ENCODE assay signal across 20 mouse cellular contexts in genomic region chr7:99061056-99061680, GRCm38 (mm10).
A peak's percentile ranks its signal among the peaks of the same experiment; 100 is the strongest.
DNase-seq lines count a peak whose midpoint lies in the region; ATAC-seq lines count a peak whose summit lies in the region.
"Had no signal": no experiment of that assay in that cellular context is flagged by ENCODE, and none has a peak within 500 bp of the region (broad histone marks: within the 10 kb centered on the region; RNA-seq: fewer than 3 reads in every experiment).

No protein-coding gene starts in this region.

- no peaks in the 10 kb centered on the region for H3K36me3 ChIP-seq in midbrain, embryonic 10.5 days
- no peaks in the 10 kb centered on the region for H3K36me3 ChIP-seq in midbrain, embryonic 11.5 days (ENCODE audit: control insufficient read depth, insufficient read depth, low read length)
- no peaks in the 10 kb centered on the region for H3K36me3 ChIP-seq in intestine, embryonic 16.5 days (ENCODE audit: control insufficient read depth, insufficient read depth, low read length)
- H3K36me3 ChIP-seq: forebrain, embryonic 12.5 days; hindbrain, embryonic 13.5 days; midbrain, embryonic 12.5 days had no signal

- 0 out of 2 replicates have a peak overlapping the region, but pooled peaks have one; percentile 17 for H3K27ac ChIP-seq in midbrain, embryonic 10.5 days (replicated peaks)
- no peak overlapping the region for H3K27ac ChIP-seq in midbrain, embryonic 11.5 days (ENCODE audit: low read depth, low read length)
- H3K27ac ChIP-seq in intestine, embryonic 16.5 days (ENCODE audit: low read length), result no peak overlapping the region
- H3K27ac ChIP-seq: forebrain, embryonic 12.5 days; hindbrain, embryonic 13.5 days; liver, embryonic 12.5 days; midbrain, embryonic 12.5 days had no signal

- H3K27me3 ChIP-seq in midbrain, embryonic 10.5 days (ENCODE audit: low read depth, poor library complexity, severe bottlenecking), result no peaks in the 10 kb centered on the region
- no peaks in the 10 kb centered on the region for H3K27me3 ChIP-seq in midbrain, embryonic 11.5 days (ENCODE audit: control insufficient read depth, insufficient read depth, low read length)
- no peaks in the 10 kb centered on the region for H3K27me3 ChIP-seq in intestine, embryonic 16.5 days (replicated peaks; ENCODE audit: control insufficient read depth, insufficient read depth, low read length)
- H3K27me3 ChIP-seq: hindbrain, embryonic 13.5 days; liver, embryonic 12.5 days; midbrain, embryonic 12.5 days had no signal

- ATAC-seq in midbrain, embryonic 11.5 days (ENCODE audit: low FRiP score), result no peak
- no peak for ATAC-seq in intestine, embryonic 16.5 days
- ATAC-seq: activated CD4-positive, CD25-positive, alpha-beta regulatory T cell, adult 4 months; CD4-positive, CD25-positive, alpha-beta regulatory T cell, adult 4 months; inflammation-experienced regulatory T-cells, adult 6 months; liver, embryonic 12.5 days had no signal

- H3K4me2 ChIP-seq in midbrain, embryonic 11.5 days, result no peak overlapping the region
- H3K4me2 ChIP-seq in intestine, embryonic 16.5 days (ENCODE audit: low read depth, low read length), result no peak overlapping the region
- H3K4me2 ChIP-seq: forebrain, embryonic 12.5 days; hindbrain, embryonic 13.5 days; liver, embryonic 12.5 days; lung, embryonic 14.5 days; midbrain, embryonic 12.5 days had no signal

- H3K9me3 ChIP-seq in midbrain, embryonic 10.5 days (replicated peaks), result no peaks in the 10 kb centered on the region
- no peaks in the 10 kb centered on the region for H3K9me3 ChIP-seq in midbrain, embryonic 11.5 days (ENCODE audit: control insufficient read depth, low read length)
- no peaks in the 10 kb centered on the region for H3K9me3 ChIP-seq in intestine, embryonic 16.5 days (ENCODE audit: control insufficient read depth, low read length)
- H3K9me3 ChIP-seq: forebrain, embryonic 12.5 days; hindbrain, embryonic 13.5 days; liver, embryonic 12.5 days; midbrain, embryonic 12.5 days had no signal

- no peak overlapping the region for H3K4me3 ChIP-seq in midbrain, embryonic 10.5 days
- no peak overlapping the region for H3K4me3 ChIP-seq in midbrain, embryonic 11.5 days (ENCODE audit: low read depth, low read length)
- no peak overlapping the region for H3K4me3 ChIP-seq in intestine, embryonic 16.5 days (ENCODE audit: low read length)
- H3K4me3 ChIP-seq: forebrain, embryonic 12.5 days; hindbrain, embryonic 13.5 days; liver, embryonic 12.5 days; midbrain, embryonic 12.5 days had no signal

- H3K9ac ChIP-seq in midbrain, embryonic 11.5 days (ENCODE audit: low read length), result no peak overlapping the region
- no peak overlapping the region for H3K9ac ChIP-seq in intestine, embryonic 16.5 days (ENCODE audit: low read depth, low read length)
- H3K9ac ChIP-seq: forebrain, embryonic 12.5 days; hindbrain, embryonic 13.5 days; liver, embryonic 12.5 days; lung, embryonic 14.5 days; midbrain, embryonic 12.5 days had no signal

- 91% methylated on average over 7 of the region's 7 CpGs for WGBS in midbrain, embryonic 10.5 days
- WGBS in midbrain, embryonic 11.5 days, result 84% methylated on average over 7 of the region's 7 CpGs
- 77% methylated on average over 7 of the region's 7 CpGs for WGBS in intestine, embryonic 16.5 days

- no peak for DNase-seq in midbrain, embryonic 10.5 days (ENCODE audit: low spot score)
- no peak for DNase-seq in midbrain, embryonic 11.5 days (ENCODE audit: low spot score, missing footprints)
- peak; percentile 52 to 66 for DNase-seq in cerebellum, adult 18-20 months
- peak; percentile 59 to 69 for DNase-seq in cerebellum, postnatal 25 days
- no peak for DNase-seq in adrenal gland, adult 8-10 months
- no peak for DNase-seq in lung, adult 18-20 months
- DNase-seq: adrenal gland, postnatal 14 days; gastrocnemius, postnatal 10 days; kidney, adult 8-10 months; kidney, postnatal 25 days; lung, embryonic 14.5 days; lung, postnatal 4 days had no signal

- H3K4me1 ChIP-seq in midbrain, embryonic 10.5 days, result peaks cover 17% of the 10 kb centered on the region
- peaks cover 8% of the 10 kb centered on the region for H3K4me1 ChIP-seq in midbrain, embryonic 11.5 days (ENCODE audit: control insufficient read depth, insufficient read depth, low read length)
- H3K4me1 ChIP-seq in intestine, embryonic 16.5 days (ENCODE audit: control insufficient read depth, insufficient read depth, low read length), result peaks cover 10% of the 10 kb centered on the region

Comparison
In these comparisons a context has a peak if more than half of its experiments do, and no peak if none do; other contexts are left out.
1. DNase-seq: peak in cerebellum, adult 18-20 months (2 of 2) and cerebellum, postnatal 25 days (2 of 2); none in midbrain, embryonic 10.5 days (single experiment), midbrain, embryonic 11.5 days (single experiment), adrenal gland, adult 8-10 months (single experiment) and lung, adult 18-20 months (0 of 2).